In genomic region chr4:119366758-119367526, GRCm38 (mm10) we compare ENCODE assay signal across 14 mouse cellular contexts. TPM values are rescaled to one million over a fixed set of nuclear protein-coding genes. Genes with fewer than 3 reads are reported as not detected.
DNase-seq lines count a peak whose midpoint lies in the region; ATAC-seq and TF ChIP-seq lines count a peak whose summit lies in the region.
"Had no signal": no experiment of that assay in that cellular context is flagged by ENCODE, and none has a peak within 500 bp of the region (broad histone marks: within the 10 kb centered on the region; RNA-seq: fewer than 3 reads in every experiment).

No protein-coding gene starts in this region.

- peak; percentile 33 for DNase-seq in embryonic facial prominence, embryonic 14.5 days (ENCODE audit: low spot score)
- DNase-seq in embryonic facial prominence, embryonic 10.5 days (ENCODE audit: low spot score), result no peak
- DNase-seq in midbrain, postnatal 0 days (ENCODE audit: low spot score), result peak; percentile 3
- DNase-seq in midbrain, embryonic 14.5 days, result no peak
- peak; percentile 13 for DNase-seq in lung, adult 2 months
- no peak for DNase-seq in stomach, postnatal 0 days (ENCODE audit: low spot score)
- DNase-seq in left cerebral cortex, postnatal 10 days (ENCODE audit: extremely low spot score in 1 of 2, low spot score in 2 of 2), result no peak
- no peak for DNase-seq in left cerebral cortex, postnatal 36 days (ENCODE audit: low spot score in 2 of 2)
- DNase-seq: heart, adult 11 months; layer of hippocampus, adult 9-11 months; liver, embryonic 13.5 days had no signal

- no peak for TF ChIP-seq CTCF in midbrain, postnatal 0 days (IDR thresholded peaks at IDR 0.05)
- TF ChIP-seq CTCF in lung, adult 2 months (IDR thresholded peaks at IDR 0.05; ENCODE audit: insufficient read depth, low read length), result no peak
- TF ChIP-seq CTCF in stomach, postnatal 0 days (IDR thresholded peaks at IDR 0.05; ENCODE audit: low read depth), result no peak

- H3K27ac ChIP-seq in embryonic facial prominence, embryonic 14.5 days (replicated peaks; ENCODE audit: low read depth, low read length), result no peak overlapping the region
- H3K27ac ChIP-seq in embryonic facial prominence, embryonic 10.5 days (replicated peaks), result no peak overlapping the region
- no peak overlapping the region for H3K27ac ChIP-seq in midbrain, postnatal 0 days (ENCODE audit: low read depth, low read length)
- H3K27ac ChIP-seq in midbrain, embryonic 14.5 days (replicated peaks; ENCODE audit: low read depth, low read length), result no peak overlapping the region
- H3K27ac ChIP-seq in stomach, postnatal 0 days (replicated peaks), result 0 out of 2 replicates have a peak overlapping the region, but pooled peaks have one; percentile 18
- H3K27ac ChIP-seq: liver, embryonic 13.5 days had no signal

- no peaks in the 10 kb centered on the region for H3K27me3 ChIP-seq in embryonic facial prominence, embryonic 14.5 days (replicated peaks; ENCODE audit: control insufficient read depth, insufficient read depth, low read length)
- H3K27me3 ChIP-seq in embryonic facial prominence, embryonic 10.5 days (replicated peaks; ENCODE audit: low read depth, poor library complexity, severe bottlenecking), result no peaks in the 10 kb centered on the region
- H3K27me3 ChIP-seq in midbrain, postnatal 0 days (ENCODE audit: insufficient read depth, low read length), result no peaks in the 10 kb centered on the region
- H3K27me3 ChIP-seq in midbrain, embryonic 14.5 days (ENCODE audit: control insufficient read depth, insufficient read depth, low read length), result no peaks in the 10 kb centered on the region
- H3K27me3 ChIP-seq in stomach, postnatal 0 days (ENCODE audit: control insufficient read depth, insufficient read depth, low read length), result no peaks in the 10 kb centered on the region
- H3K27me3 ChIP-seq: liver, embryonic 13.5 days had no signal

- no peak overlapping the region for H3K4me2 ChIP-seq in embryonic facial prominence, embryonic 14.5 days (ENCODE audit: low read depth, low read length)
- H3K4me2 ChIP-seq in midbrain, postnatal 0 days (ENCODE audit: low read depth, low read length, poor library complexity, severe bottlenecking), result no peak overlapping the region
- H3K4me2 ChIP-seq in midbrain, embryonic 14.5 days (ENCODE audit: low read length), result no peak overlapping the region
- H3K4me2 ChIP-seq in stomach, postnatal 0 days (replicated peaks; ENCODE audit: low read depth), result no peak overlapping the region
- H3K4me2 ChIP-seq: liver, embryonic 13.5 days; midbrain, embryonic 11.5 days had no signal

- no peak overlapping the region for H3K9ac ChIP-seq in embryonic facial prominence, embryonic 14.5 days (ENCODE audit: low read depth, low read length)
- H3K9ac ChIP-seq in midbrain, postnatal 0 days (replicated peaks; ENCODE audit: low read length, poor library complexity, severe bottlenecking), result no peak overlapping the region
- no peak overlapping the region for H3K9ac ChIP-seq in midbrain, embryonic 14.5 days (replicated peaks; ENCODE audit: low read length)
- H3K9ac ChIP-seq in stomach, postnatal 0 days (ENCODE audit: low read length), result no peak overlapping the region
- H3K9ac ChIP-seq: liver, embryonic 13.5 days had no signal

- H3K9me3 ChIP-seq in embryonic facial prominence, embryonic 14.5 days (ENCODE audit: control insufficient read depth, low read length), result no peaks in the 10 kb centered on the region
- no peaks in the 10 kb centered on the region for H3K9me3 ChIP-seq in embryonic facial prominence, embryonic 10.5 days
- H3K9me3 ChIP-seq in midbrain, postnatal 0 days (ENCODE audit: low read length), result no peaks in the 10 kb centered on the region
- H3K9me3 ChIP-seq in midbrain, embryonic 14.5 days (ENCODE audit: control insufficient read depth, low read length), result no peaks in the 10 kb centered on the region
- no peaks in the 10 kb centered on the region for H3K9me3 ChIP-seq in stomach, postnatal 0 days (ENCODE audit: control insufficient read depth, low read length)
- H3K9me3 ChIP-seq: liver, embryonic 13.5 days had no signal

- TF ChIP-seq POLR2A in lung, adult 2 months (IDR thresholded peaks at IDR 0.05; ENCODE audit: borderline replicate concordance, extremely low read depth, low read depth, low read length), result no peak

- no peak overlapping the region for H3K4me3 ChIP-seq in embryonic facial prominence, embryonic 14.5 days (ENCODE audit: low read depth, low read length)
- H3K4me3 ChIP-seq in embryonic facial prominence, embryonic 10.5 days, result no peak overlapping the region
- no peak overlapping the region for H3K4me3 ChIP-seq in midbrain, postnatal 0 days (ENCODE audit: low read depth, low read length)
- H3K4me3 ChIP-seq in midbrain, embryonic 14.5 days (replicated peaks; ENCODE audit: low read depth, low read length), result no peak overlapping the region
- no peak overlapping the region for H3K4me3 ChIP-seq in lung, adult 2 months (replicated peaks; ENCODE audit: extremely low read depth, low read depth, low read length)
- H3K4me3 ChIP-seq in stomach, postnatal 0 days (ENCODE audit: low read depth, low read length), result no peak overlapping the region
- H3K4me3 ChIP-seq: erythroblast, embryonic 14.5 days; liver, embryonic 13.5 days had no signal

- intact Hi-C loops in left cerebral cortex, postnatal 10 days (cut with DNase I), result no loop called here
- intact Hi-C loops in left cerebral cortex, postnatal 36 days (cut with DNase I), result no loop called here

- ATAC-seq in embryonic facial prominence, embryonic 14.5 days (ENCODE audit: low read depth), result no peak
- no peak for ATAC-seq in midbrain, postnatal 0 days (ENCODE audit: low FRiP score)
- ATAC-seq in midbrain, embryonic 14.5 days (ENCODE audit: low FRiP score, low TSS enrichment), result no peak
- no peak for ATAC-seq in stomach, postnatal 0 days (ENCODE audit: low FRiP score, low TSS enrichment)

- H3K36me3 ChIP-seq in embryonic facial prominence, embryonic 14.5 days (ENCODE audit: control insufficient read depth, insufficient read depth, low read length), result no peaks in the 10 kb centered on the region
- H3K36me3 ChIP-seq in embryonic facial prominence, embryonic 10.5 days (replicated peaks), result no peaks in the 10 kb centered on the region
- H3K36me3 ChIP-seq in midbrain, postnatal 0 days (ENCODE audit: insufficient read depth, low read length), result no peaks in the 10 kb centered on the region
- H3K36me3 ChIP-seq in midbrain, embryonic 14.5 days (ENCODE audit: control insufficient read depth, insufficient read depth, low read length), result no peaks in the 10 kb centered on the region
- H3K36me3 ChIP-seq in stomach, postnatal 0 days (ENCODE audit: control insufficient read depth, insufficient read depth, low read length), result no peaks in the 10 kb centered on the region
- H3K36me3 ChIP-seq: liver, embryonic 13.5 days had no signal

- H3K4me1 ChIP-seq in embryonic facial prominence, embryonic 14.5 days (ENCODE audit: control insufficient read depth, insufficient read depth, low read length), result no peaks in the 10 kb centered on the region
- no peaks in the 10 kb centered on the region for H3K4me1 ChIP-seq in embryonic facial prominence, embryonic 10.5 days
- no peaks in the 10 kb centered on the region for H3K4me1 ChIP-seq in midbrain, postnatal 0 days (ENCODE audit: insufficient read depth, low read length)
- H3K4me1 ChIP-seq in midbrain, embryonic 14.5 days (ENCODE audit: control insufficient read depth, insufficient read depth, low read length), result no peaks in the 10 kb centered on the region
- H3K4me1 ChIP-seq in lung, adult 2 months (ENCODE audit: control insufficient read depth, insufficient read depth, low read length), result no peaks in the 10 kb centered on the region
- no peaks in the 10 kb centered on the region for H3K4me1 ChIP-seq in stomach, postnatal 0 days (replicated peaks; ENCODE audit: control insufficient read depth, insufficient read depth)
- H3K4me1 ChIP-seq: liver, embryonic 13.5 days had no signal

- WGBS in embryonic facial prominence, embryonic 14.5 days, result 55% methylated on average over 4 of the region's 4 CpGs
- WGBS in embryonic facial prominence, embryonic 10.5 days, result 68% methylated on average over 4 of the region's 4 CpGs
- WGBS in midbrain, postnatal 0 days, result 79% methylated on average over 4 of the region's 4 CpGs
- WGBS in midbrain, embryonic 14.5 days, result 75% methylated on average over 4 of the region's 4 CpGs
- WGBS in lung, adult 2 months, result 36% methylated on average over 4 of the region's 4 CpGs
- WGBS in stomach, postnatal 0 days, result 35% methylated on average over 4 of the region's 4 CpGs

- no peak for TF ChIP-seq EP300 in stomach, postnatal 0 days (optimal IDR thresholded peaks at IDR 0.05)

RNA-seq across cellular contexts. Expression of gene Ppih, which starts 46.6 kb away (rescaled TPM):
- 84.2 and 86.6 TPM in 2 replicates for polyA plus RNA-seq in embryonic facial prominence, embryonic 14.5 days (2014; fragmentation: Nextera tagmentation; extraction: Ambion mirVana)
- polyA plus RNA-seq in embryonic facial prominence, embryonic 10.5 days (2016; fragmentation: Nextera tagmentation; extraction: Ambion mirVana), result 150 and 155 TPM in 2 replicates
- total RNA-seq in midbrain, postnatal 0 days (2014; rRNA removed), result 22.8 and 30.3 TPM in 2 replicates
- 42.7 and 44.3 TPM in 2 replicates for polyA plus RNA-seq in midbrain, postnatal 0 days (2015; fragmentation: Nextera tagmentation; extraction: Ambion mirVana)
- 57.6 and 60.0 TPM in 2 replicates for polyA plus RNA-seq in midbrain, embryonic 14.5 days (2014; fragmentation: Nextera tagmentation; extraction: Ambion mirVana)
- 3.2 and 5.3 TPM in 2 replicates for polyA plus RNA-seq in lung, adult 2 months (2012; rRNA removed)
- polyA plus RNA-seq in stomach, postnatal 0 days (2015; fragmentation: Nextera tagmentation; extraction: Ambion mirVana), result 42.0 and 44.7 TPM in 2 replicates
- 10 to 100 TPM; 19.5 to 23.5 TPM for total RNA-seq in left cerebral cortex, postnatal 10 days (2021)
- 10 to 100 TPM; 15.2 to 16.2 TPM for total RNA-seq in left cerebral cortex, postnatal 36 days (2021)

RNA-seq across cellular contexts. Expression of gene Ccdc30, which starts 48.4 kb away (rescaled TPM):
- 5.5 and 5.7 TPM in 2 replicates for polyA plus RNA-seq in embryonic facial prominence, embryonic 14.5 days (2014; fragmentation: Nextera tagmentation; extraction: Ambion mirVana)
- polyA plus RNA-seq in embryonic facial prominence, embryonic 10.5 days (2016; fragmentation: Nextera tagmentation; extraction: Ambion mirVana), result 5.1 and 6.4 TPM in 2 replicates
- total RNA-seq in midbrain, postnatal 0 days (2014; rRNA removed), result 9.6 and 11.9 TPM in 2 replicates
- polyA plus RNA-seq in midbrain, postnatal 0 days (2015; fragmentation: Nextera tagmentation; extraction: Ambion mirVana), result 24.1 and 24.2 TPM in 2 replicates
- polyA plus RNA-seq in midbrain, embryonic 14.5 days (2014; fragmentation: Nextera tagmentation; extraction: Ambion mirVana), result 19.3 and 20.6 TPM in 2 replicates
- polyA plus RNA-seq in lung, adult 2 months (2012; rRNA removed), result 3.4 and 4.2 TPM in 2 replicates
- polyA plus RNA-seq in stomach, postnatal 0 days (2015; fragmentation: Nextera tagmentation; extraction: Ambion mirVana), result 1.4 and 2.2 TPM in 2 replicates
- 10 to 100 TPM; 18.1 to 20.1 TPM for total RNA-seq in left cerebral cortex, postnatal 10 days (2021)
- 10 to 100 TPM; 19.5 to 23.3 TPM for total RNA-seq in left cerebral cortex, postnatal 36 days (2021)
- total RNA-seq: common myeloid progenitor, adult 5-6 weeks had no signal
- polyA plus RNA-seq: erythroblast, embryonic 14.5 days had no signal

RNA-seq across cellular contexts. Expression of gene Ppcs, which starts 55.3 kb away (rescaled TPM):
- 22.1 and 30.3 TPM in 2 replicates for polyA plus RNA-seq in embryonic facial prominence, embryonic 14.5 days (2014; fragmentation: Nextera tagmentation; extraction: Ambion mirVana)
- 33.2 and 35.3 TPM in 2 replicates for polyA plus RNA-seq in embryonic facial prominence, embryonic 10.5 days (2016; fragmentation: Nextera tagmentation; extraction: Ambion mirVana)
- total RNA-seq in midbrain, postnatal 0 days (2014; rRNA removed), result 14.7 and 19.2 TPM in 2 replicates
- polyA plus RNA-seq in midbrain, postnatal 0 days (2015; fragmentation: Nextera tagmentation; extraction: Ambion mirVana), result 23.4 and 26.4 TPM in 2 replicates
- 20.9 and 24.5 TPM in 2 replicates for polyA plus RNA-seq in midbrain, embryonic 14.5 days (2014; fragmentation: Nextera tagmentation; extraction: Ambion mirVana)
- 9.3 and 9.9 TPM in 2 replicates for polyA plus RNA-seq in lung, adult 2 months (2012; rRNA removed)
- polyA plus RNA-seq in stomach, postnatal 0 days (2015; fragmentation: Nextera tagmentation; extraction: Ambion mirVana), result 30.7 and 31.6 TPM in 2 replicates
- total RNA-seq in left cerebral cortex, postnatal 10 days (2021), result 1 to 10 TPM; 5.5 to 7.2 TPM
- 1 to 10 TPM; 4.7 to 7.2 TPM for total RNA-seq in left cerebral cortex, postnatal 36 days (2021)

RNA-seq across cellular contexts. Expression of gene Zmynd12, which starts 55.7 kb away (rescaled TPM):
- polyA plus RNA-seq in embryonic facial prominence, embryonic 14.5 days (2014; fragmentation: Nextera tagmentation; extraction: Ambion mirVana), result 0.90 TPM in 1 of 2 replicates, not detected in the other
- polyA plus RNA-seq in embryonic facial prominence, embryonic 10.5 days (2016; fragmentation: Nextera tagmentation; extraction: Ambion mirVana), result 0.15 and 0.36 TPM in 2 replicates
- 0.16 TPM in 1 of 2 replicates, not detected in the other for total RNA-seq in midbrain, postnatal 0 days (2014; rRNA removed)
- polyA plus RNA-seq in midbrain, postnatal 0 days (2015; fragmentation: Nextera tagmentation; extraction: Ambion mirVana), result 0.44 and 0.64 TPM in 2 replicates
- polyA plus RNA-seq in midbrain, embryonic 14.5 days (2014; fragmentation: Nextera tagmentation; extraction: Ambion mirVana), result 0.30 and 0.45 TPM in 2 replicates
- polyA plus RNA-seq in lung, adult 2 months (2012; rRNA removed), result 5.8 and 6.4 TPM in 2 replicates
- polyA plus RNA-seq in stomach, postnatal 0 days (2015; fragmentation: Nextera tagmentation; extraction: Ambion mirVana), result 0.15 and 0.35 TPM in 2 replicates
- not detected for total RNA-seq in left cerebral cortex, postnatal 10 days (2021)
- total RNA-seq in left cerebral cortex, postnatal 36 days (2021), result under 1 TPM in 1 of 2 experiments, not detected in 1; 0.88 TPM
- total RNA-seq: common myeloid progenitor, adult 5-6 weeks had no signal
- polyA plus RNA-seq: erythroblast, embryonic 14.5 days; midbrain, embryonic 11.5 days had no signal

Comparison
In these comparisons a context has a peak if more than half of its experiments do, and no peak if none do; other contexts are left out.
1. DNase-seq: peak in embryonic facial prominence, embryonic 14.5 days (single experiment), midbrain, postnatal 0 days (single experiment) and lung, adult 2 months (single experiment); none in embryonic facial prominence, embryonic 10.5 days (single experiment), midbrain, embryonic 14.5 days (single experiment), stomach, postnatal 0 days (single experiment), left cerebral cortex, postnatal 10 days (0 of 2) and left cerebral cortex, postnatal 36 days (0 of 2).